Mouse (Mus musculus) MEL (cell line): Measurements from ENCODE around the gene Sbsn.

ENCODE experiments used
- CHD2 ChIP-seq: IDR thresholded peaks from 2 replicates; pipeline ENCODE4 v1.6.1; 2011; ENCODE audit warnings: low read length, improper control_type of control experiment
- CTCF ChIP-seq, 3 experiments: IDR thresholded peaks in 2 of 3; conservative IDR thresholded peaks in 1 of 3; 2 replicates each; pipeline ENCODE4 v1.5.1; 2011 to 2012; ENCODE audit warnings: low read length in 3 of 3, low read depth in 2 of 3, mild to moderate bottlenecking in 2 of 3, improper control_type of control experiment in 1 of 3, inconsistent platforms in 1 of 3, mixed read lengths in 1 of 3, moderate library complexity in 1 of 3; ENCODE audit not compliant: control insufficient read depth in 1 of 3, insufficient read depth in 1 of 3, poor library complexity in 1 of 3, severe bottlenecking in 1 of 3
- KAT2A ChIP-seq: conservative IDR thresholded peaks from 2 replicates; pipeline ENCODE4 v1.6.1; 2012; ENCODE audit warnings: low read depth, low read length, improper control_type of control experiment, inconsistent platforms
- NELFE ChIP-seq: IDR thresholded peaks from 2 replicates; pipeline ENCODE4 v1.6.1; 2011; ENCODE audit warnings: low read depth, low read length, improper control_type of control experiment
- NRF1 ChIP-seq: IDR thresholded peaks from 2 replicates; pipeline ENCODE4 v1.6.1; 2014; ENCODE audit warnings: low read depth, mild to moderate bottlenecking, inconsistent platforms, low read length, improper control_type of control experiment, moderate library complexity; ENCODE audit not compliant: poor library complexity, insufficient read depth, severe bottlenecking
- POLR2AphosphoS2 ChIP-seq: IDR thresholded peaks from 2 replicates; pipeline ENCODE4 v1.6.1; 2011; ENCODE audit warnings: low read length, improper control_type of control experiment
- POLR2AphosphoS5 ChIP-seq: IDR thresholded peaks from 2 replicates; pipeline ENCODE4 v1.6.1; 2012; ENCODE audit warnings: low read depth, borderline replicate concordance, mild to moderate bottlenecking, inconsistent platforms, low read length, moderate library complexity, mixed read lengths
- TBP ChIP-seq: IDR thresholded peaks from 2 replicates; pipeline ENCODE4 v1.8.0; 2011; ENCODE audit warnings: low read depth, low read length, improper control_type of control experiment

DNA sequence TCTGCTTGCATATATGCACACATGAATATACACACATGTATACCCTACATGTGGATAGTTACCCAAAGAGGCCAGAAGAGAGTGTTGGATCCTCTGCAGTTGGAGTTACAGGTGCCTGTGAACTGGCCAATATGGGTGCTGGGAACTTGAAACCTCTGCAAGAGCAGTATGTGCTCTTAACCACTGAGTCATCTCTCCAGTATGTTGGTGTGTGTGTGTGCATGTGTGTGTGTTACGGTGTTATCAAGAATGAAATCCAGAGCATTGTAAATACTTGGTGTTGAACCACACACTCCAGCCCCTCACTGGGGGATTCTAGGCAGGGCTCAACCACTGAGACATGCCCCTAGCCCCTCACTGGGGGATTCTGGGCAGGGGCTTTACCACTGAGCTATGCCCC is 43.8 kb upstream of the Sbsn start:
- TF ChIP-seq CHD2: no peak
- no peak for TF ChIP-seq CTCF (IDR thresholded peaks at IDR 0.05 in 2 of 3, conservative IDR thresholded peaks at IDR 0.05 in 1 of 3; ENCODE audit: control insufficient read depth in 1 of 3, insufficient read depth in 1 of 3, low read depth in 2 of 3, low read length in 3 of 3, poor library complexity in 1 of 3, severe bottlenecking in 1 of 3)
- TF ChIP-seq POLR2AphosphoS5: no peak
- TF ChIP-seq NELFE: no peak
- TF ChIP-seq KAT2A: no peak
- no peak for TF ChIP-seq NRF1
- no peak for TF ChIP-seq POLR2AphosphoS2
- TF ChIP-seq TBP: no peak
